Mouse (Mus musculus): ENCODE data around the gene Hdac1.

Gene Hdac1

DNA sequence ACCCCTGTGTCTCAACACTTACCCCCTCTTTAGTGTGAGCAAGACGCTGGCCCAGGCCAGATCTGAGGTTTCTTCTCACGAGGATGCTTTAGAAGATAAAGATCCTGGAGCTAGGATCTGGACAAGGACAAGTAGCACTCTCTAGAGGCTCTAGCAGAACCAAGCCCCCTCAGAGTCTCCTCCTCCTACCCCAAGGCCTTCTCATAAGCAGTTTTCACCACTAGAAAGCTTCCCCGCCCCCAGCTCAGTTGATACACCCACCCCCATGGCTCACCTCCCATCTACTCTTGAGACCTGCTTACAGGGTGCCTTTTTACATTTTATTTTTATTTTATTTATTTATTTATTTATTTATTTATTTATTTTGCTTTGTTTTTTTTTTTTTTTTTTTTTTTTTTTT is 32.9 kb downstream of the Hdac1 start:
- DNase-seq: no peak

GRCm38 (mm10) chr4:129508834-129509600 is 33.5 kb downstream of the Hdac1 start:
- DNase-seq: peak in 1 of 2 experiments; percentile 44

DNA sequence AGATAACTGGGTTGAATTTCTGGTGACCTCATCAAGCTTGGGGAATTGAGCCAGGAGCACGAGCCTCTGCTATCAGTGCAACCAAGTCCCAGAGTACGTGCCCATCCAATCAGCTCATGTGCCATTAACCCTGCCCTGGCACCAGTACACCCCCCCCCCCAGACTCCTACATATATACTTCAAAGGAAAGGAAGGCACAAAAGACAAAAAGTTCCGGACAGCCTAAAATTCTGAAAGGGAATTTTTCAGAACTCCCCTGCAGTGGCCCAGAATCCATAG is 34.3 kb downstream of the Hdac1 start:
- DNase-seq: no peak

GRCm38 (mm10) chr4:129507434-129508236 is 34.9 kb downstream of the Hdac1 start:
- no peak for DNase-seq

DNA sequence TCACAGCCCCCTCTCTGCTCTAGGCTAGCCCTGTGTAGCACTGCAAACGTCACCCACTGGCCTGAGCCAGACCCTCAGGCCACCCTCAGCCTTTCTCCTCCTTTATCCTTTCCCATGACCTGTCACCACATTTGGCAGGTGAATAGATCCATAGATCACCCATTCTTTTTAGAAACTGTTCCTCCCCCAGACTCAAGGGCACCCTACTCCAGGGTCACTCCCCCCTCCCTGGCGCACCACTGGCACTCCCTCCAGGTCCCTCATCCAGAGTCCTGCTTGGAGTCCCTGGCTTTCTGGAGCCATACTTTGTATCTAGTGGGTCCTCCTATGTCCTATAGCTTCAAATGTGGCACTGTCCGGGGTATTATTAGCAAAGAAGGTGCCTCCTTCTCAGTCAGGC is 37.0 kb downstream of the Hdac1 start:
- DNase-seq: no peak

- DNase-seq: no peak
These were observed 39.5 kb downstream of the Hdac1 start for GRCm38 (mm10) chr4:129502901-129503444.

- DNase-seq: no peak
These were observed 40.1 kb downstream of the Hdac1 start for GRCm38 (mm10) chr4:129502327-129502888.

DNA sequence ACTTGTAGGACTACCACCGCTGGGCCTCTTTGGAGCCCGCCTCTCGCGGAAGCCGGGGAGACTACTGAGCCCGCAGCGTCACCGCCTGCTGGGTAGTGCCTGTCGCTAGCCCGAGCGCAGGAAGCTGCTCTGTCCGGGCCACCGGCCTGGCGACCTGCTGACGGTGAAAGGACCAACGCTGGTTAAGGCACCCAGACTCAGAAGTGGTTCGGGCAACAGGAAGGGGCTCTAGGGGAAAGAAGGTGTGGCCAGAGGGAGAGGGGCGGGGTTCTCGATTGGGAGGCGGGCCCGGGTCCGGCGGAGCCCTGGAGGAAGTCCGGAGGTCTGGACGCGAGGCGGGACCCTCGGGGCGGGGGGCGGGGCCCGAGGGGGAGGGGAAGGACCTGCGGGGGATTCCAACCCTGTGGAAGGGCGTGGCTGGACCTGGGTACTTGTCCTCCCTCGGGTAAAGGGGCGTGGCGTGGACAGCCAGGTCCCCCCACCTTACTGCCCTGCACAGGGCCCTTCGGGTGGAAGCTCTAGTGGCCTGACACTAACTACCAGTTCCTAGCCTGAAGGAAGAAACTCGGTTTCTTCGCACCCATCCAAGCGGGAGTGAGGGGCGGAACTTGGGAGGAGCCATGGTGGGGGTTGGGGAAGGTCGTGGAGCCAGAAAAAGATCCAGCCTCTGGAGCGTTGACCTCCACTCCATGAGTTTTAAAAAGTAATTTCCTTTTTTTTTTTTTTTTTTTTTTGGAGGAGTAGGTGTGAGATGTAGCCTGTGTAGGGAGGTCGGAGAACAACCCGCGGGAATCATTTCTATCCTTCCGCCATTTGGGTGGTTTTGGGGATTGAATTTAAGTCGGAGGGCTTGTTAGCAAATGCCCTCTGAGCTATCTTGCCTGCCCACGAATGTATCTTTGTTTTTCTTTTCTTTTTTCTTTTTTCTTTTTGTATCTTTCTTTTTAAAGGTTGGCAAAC is 41.6 kb downstream of the Hdac1 start:
- DNase-seq: peak; percentile 95

- DNase-seq: no peak
These were observed 42.5 kb downstream of the Hdac1 start for GRCm38 (mm10) chr4:129500017-129500416.

- DNase-seq: no peak
These were observed 43.6 kb downstream of the Hdac1 start for GRCm38 (mm10) chr4:129498941-129499340.

GRCm38 (mm10) chr4:129496631-129497030 is 45.9 kb downstream of the Hdac1 start:
- peak; percentile 64 to 68 for DNase-seq

DNA sequence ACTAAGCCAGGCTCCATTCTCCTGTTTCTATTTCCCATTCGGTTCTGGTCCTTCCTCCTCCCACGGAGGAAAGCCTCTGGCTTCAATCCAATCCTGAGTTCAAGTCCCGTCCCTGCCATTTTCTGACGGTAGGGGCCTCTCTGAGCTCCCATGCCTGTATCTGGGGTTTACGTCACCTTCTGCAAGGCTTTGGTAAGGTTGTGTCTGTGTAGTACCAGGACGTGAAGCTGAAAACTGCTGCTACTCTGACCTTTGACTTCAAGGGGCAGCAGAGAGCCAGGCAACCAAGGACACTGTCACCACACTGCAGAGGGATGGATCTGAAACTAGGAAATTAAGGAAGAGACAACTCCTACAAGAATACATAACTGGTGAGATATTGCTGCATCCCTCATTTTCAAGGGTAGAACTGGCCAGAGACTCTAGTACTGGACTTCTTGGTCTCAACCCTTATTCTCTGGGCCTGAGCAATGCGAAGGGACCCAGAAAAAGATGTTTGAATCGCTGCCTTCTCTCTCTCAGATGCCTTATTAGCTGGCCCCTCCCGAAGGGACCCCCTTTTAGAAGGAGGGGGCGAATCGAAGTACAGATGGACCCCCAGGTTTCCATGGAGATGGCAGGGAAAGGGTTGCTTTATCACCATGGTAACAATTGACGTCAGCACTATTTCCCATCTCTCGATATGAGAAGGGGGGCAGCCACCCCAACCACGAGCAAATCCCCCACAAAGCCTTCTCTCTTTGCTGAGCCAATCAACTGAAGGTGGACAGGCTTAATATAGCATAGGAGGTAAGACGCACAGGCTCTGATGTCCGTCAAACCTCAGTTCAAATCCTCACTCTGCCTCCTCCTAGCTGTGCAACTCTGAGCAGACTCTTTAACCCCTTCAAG is 46.6 kb downstream of the Hdac1 start:
- peak; percentile 37 to 47 for DNase-seq

DNA sequence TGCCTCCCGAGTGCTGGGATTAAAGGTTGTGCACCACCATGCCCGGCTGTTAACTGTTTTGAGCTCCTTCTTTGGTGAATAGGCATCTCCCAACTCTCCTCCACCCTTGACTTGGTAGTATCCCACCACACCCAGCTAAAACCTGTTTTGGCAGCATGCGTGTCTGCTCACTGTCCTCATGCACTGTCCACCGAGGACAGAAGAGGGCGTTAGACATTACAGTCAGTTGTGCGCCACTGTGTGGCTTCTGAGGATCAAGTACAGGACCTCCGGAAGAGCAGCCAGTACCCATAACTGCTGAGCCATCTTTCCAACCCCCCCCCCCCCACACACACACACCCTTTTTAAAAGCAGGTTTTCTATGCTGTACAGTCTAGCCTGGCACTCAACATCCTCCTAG is 47.8 kb downstream of the Hdac1 start:
- DNase-seq: no peak

DNA sequence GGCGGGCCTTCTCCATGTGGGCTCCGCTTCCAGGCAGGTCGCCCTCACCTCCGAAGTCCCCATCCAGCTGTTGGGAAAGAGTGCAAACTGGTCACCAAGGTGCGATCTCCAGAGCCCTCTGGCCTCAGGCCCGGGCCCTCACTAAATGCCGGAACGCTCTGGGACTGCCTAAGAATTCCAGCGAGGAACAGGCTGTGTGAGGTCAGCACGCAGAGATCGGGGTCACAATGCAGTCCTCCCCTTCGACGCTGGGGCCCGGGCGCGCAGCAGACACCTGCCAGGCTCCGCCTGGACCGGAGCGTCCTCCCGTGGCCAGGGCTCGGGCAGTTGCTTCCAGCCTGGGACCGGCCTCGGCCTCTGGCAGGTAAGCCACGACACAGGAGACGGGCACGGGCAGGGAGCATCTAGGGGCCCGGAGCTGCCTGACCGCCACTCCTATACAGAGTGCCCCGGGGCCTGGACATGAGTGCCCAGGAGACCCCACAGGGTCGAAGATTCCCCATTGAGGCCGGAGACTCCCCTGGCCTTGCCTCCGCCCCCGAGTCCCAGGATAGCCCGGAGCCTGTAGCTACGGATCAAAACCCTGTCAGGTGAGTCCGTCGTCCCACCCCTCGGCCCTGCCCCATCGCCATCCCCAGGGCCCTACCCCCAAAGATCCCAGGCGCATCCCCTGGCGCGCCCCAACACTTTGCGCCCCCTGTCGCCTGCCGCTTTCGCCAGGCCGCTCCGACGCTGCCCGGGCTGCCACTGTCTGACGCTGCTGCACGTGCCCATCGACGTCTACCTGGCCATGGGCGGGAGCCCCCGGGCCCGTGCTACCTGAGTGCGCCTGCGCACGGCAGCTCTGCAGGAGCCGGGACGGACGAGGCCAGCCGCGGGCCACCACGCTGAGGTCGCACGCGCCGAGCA is 51.3 kb downstream of the Hdac1 start, which contains the start of the genes Tssk3 and Fam229a:
Tssk3 (minus strand) TSS at position 51 of the 909 bp plus-strand sequence.
Fam229a (plus strand) TSS at position 219 of the 909 bp plus-strand sequence.
- DNase-seq: peak; percentile 70 to 84

- DNase-seq: no peak
These were observed 61.4 kb downstream of the Hdac1 start for GRCm38 (mm10) chr4:129481090-129481489.

DNA sequence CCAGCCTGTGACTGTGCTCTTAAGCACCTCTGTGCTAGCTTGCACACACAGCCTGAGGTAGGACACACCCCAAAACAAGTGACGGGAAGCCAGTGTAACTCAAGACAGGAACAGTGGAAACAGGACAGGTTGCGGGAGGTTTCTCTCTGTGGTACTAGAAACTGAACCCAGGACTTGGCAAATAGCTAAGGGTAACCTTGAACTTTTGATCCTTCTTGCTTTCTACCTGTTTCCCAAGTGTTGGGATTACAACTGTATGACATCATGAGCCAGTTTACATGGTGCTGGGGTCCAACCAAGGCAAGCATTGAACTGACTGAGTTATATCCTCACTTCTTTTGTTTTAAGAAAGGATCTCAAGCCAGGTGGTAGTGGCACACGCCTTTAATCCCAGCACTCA is 62.6 kb downstream of the Hdac1 start:
- DNase-seq: no peak

- DNase-seq: no peak
These were observed 66.5 kb downstream of the Hdac1 start for GRCm38 (mm10) chr4:129476047-129476446.

Measured in lung, postnatal 4 days (tissue).